Mouse (Mus musculus) naive thymus-derived CD4-positive, alpha-beta T cell, adult 5 months (primary cell): ENCODE data around the gene Tgfa. TPM values are rescaled to one million over a fixed set of nuclear protein-coding genes. Genes with fewer than 3 reads are reported as not detected.

Experiments used
- polyA plus RNA-seq: library from polyadenylated mRNA; unstranded; fragments of 100-300 nt; shearing (Covaris generic); gene quantifications from one replicate; pipeline ENCODE4 v1.2.1, GENCODE M21; 2017

Tgfa gene
- not detected for polyA plus RNA-seq

GRCm38 (mm10) chr6:86194941-86195932 is at the start of gene Tgfa:
TSS of gene Tgfa (plus strand) at chr6:86195223.

Other genes with a start within 250 kb of the Tgfa start
- gene Dusp11, start 233.6 kb upstream of the Tgfa start, polyA plus RNA-seq: 278 TPM
- gene Figla, start 179.1 kb upstream of the Tgfa start, polyA plus RNA-seq: not detected
- gene Add2, start 166.5 kb upstream of the Tgfa start, polyA plus RNA-seq: not detected
- gene Fam136a, start 170.4 kb downstream of the Tgfa start, polyA plus RNA-seq: 27.4 TPM
- gene Snrpg, start 176.1 kb downstream of the Tgfa start, polyA plus RNA-seq: 392 TPM
- 8.3 TPM for gene Pcyox1, start 201.9 kb downstream of the Tgfa start, polyA plus RNA-seq
- 97.0 TPM for gene Tia1, start 209.0 kb downstream of the Tgfa start, polyA plus RNA-seq
- gene Gm44790, start 231.4 kb downstream of the Tgfa start, polyA plus RNA-seq: not detected
- gene C87436, start 243.2 kb downstream of the Tgfa start, polyA plus RNA-seq: 60.0 TPM